Comparison of ENCODE assay signal across 8 mouse cellular contexts in genomic region chr6:146576903-146577302, GRCm38 (mm10). TPM values are rescaled to one million over a fixed set of nuclear protein-coding genes. Genes with fewer than 3 reads are reported as not detected.
DNase-seq lines count a peak whose midpoint lies in the region; ATAC-seq and TF ChIP-seq lines count a peak whose summit lies in the region.

Fgfr1op2 (plus strand) TSS chr6:146577203.

- no peaks in the 10 kb centered on the region for H3K27me3 ChIP-seq in CH12.LX (replicated peaks)
- no peaks in the 10 kb centered on the region for H3K27me3 ChIP-seq in erythroblast, embryonic 14.5 days (ENCODE audit: control insufficient read depth)
- no peaks in the 10 kb centered on the region for H3K27me3 ChIP-seq in limb, embryonic 13.5 days
- no peaks in the 10 kb centered on the region for H3K27me3 ChIP-seq in small intestine, adult 2 months (ENCODE audit: control insufficient read depth, insufficient read depth, low read length)

- under 1% methylated on average over 13 of the region's 13 CpGs for WGBS in limb, embryonic 13.5 days
- 1% methylated on average over 13 of the region's 13 CpGs for WGBS in small intestine, adult 2 months

- TF ChIP-seq RAD21 in CH12.LX (IDR thresholded peaks at IDR 0.05; ENCODE audit: low read depth, low read length), result no peak

- H3K4me1 ChIP-seq in CH12.LX (ENCODE audit: control insufficient read depth in 1 of 2, insufficient read depth in 2 of 2), result peaks cover 0 to 30% of the 10 kb centered on the region in 2 experiments; a peak in 2 of 4 replicates
- peaks cover 49% of the 10 kb centered on the region for H3K4me1 ChIP-seq in erythroblast, embryonic 14.5 days (ENCODE audit: control insufficient read depth)
- peaks cover 43% of the 10 kb centered on the region for H3K4me1 ChIP-seq in limb, embryonic 13.5 days
- H3K4me1 ChIP-seq in small intestine, adult 2 months (ENCODE audit: control insufficient read depth, insufficient read depth, insufficient read length, low read length), result no peaks in the 10 kb centered on the region

- peak within 1 kb of the TSS; percentile 85 for H3K27ac ChIP-seq in CH12.LX (ENCODE audit: insufficient read depth, low read depth)
- H3K27ac ChIP-seq in limb, embryonic 13.5 days, result peak within 1 kb of the TSS; percentile 97
- peak within 1 kb of the TSS; percentile 99 for H3K27ac ChIP-seq in small intestine, adult 2 months (ENCODE audit: insufficient read depth, low read depth, low read length)

- TF ChIP-seq POLR2A in CH12.LX (IDR thresholded peaks at IDR 0.05; ENCODE audit: low read depth, low read length), result no peak
- TF ChIP-seq POLR2A in small intestine, adult 2 months (IDR thresholded peaks at IDR 0.05; ENCODE audit: low read depth, low read length), result no peak

- dilution Hi-C loops in CH12.LX (cut with MboI; ENCODE audit: extremely low pct_ligation_motif_present, extremely low pct_unique_long_range_greater_than_20kb, low sequenced_read_pairs), result no loop called here

- ATAC-seq in limb, embryonic 13.5 days (ENCODE audit: low FRiP score, low read depth), result no peak

- no peak for TF ChIP-seq EP300 in CH12.LX (IDR thresholded peaks at IDR 0.05; ENCODE audit: low read length)

- DNase-seq in 3T3-L1 (ENCODE audit: low read depth, low spot score) (peak; percentile 21), CH12.LX (ENCODE audit: extremely low read depth) (no peak)
- DNase-seq in heart, postnatal 25 days (ENCODE audit: low spot score), result no peak
- DNase-seq in cerebellum, postnatal 25 days, result no peak
- no peak for DNase-seq in spleen, adult 18-20 months

- peaks cover 48% of the 10 kb centered on the region for H3K79me2 ChIP-seq in CH12.LX (replicated peaks; ENCODE audit: control insufficient read depth, extremely low read depth, insufficient read depth, poor library complexity, severe bottlenecking)

- peak within 1 kb of the TSS; percentile 95 to 97 (median 96) for H3K4me3 ChIP-seq in CH12.LX (replicated peaks in 1 of 3; ENCODE audit: low read depth in 2 of 3, low read length in 2 of 3, poor library complexity in 1 of 3)
- H3K4me3 ChIP-seq in erythroblast, embryonic 14.5 days (replicated peaks), result peak within 1 kb of the TSS; percentile 95
- peak within 1 kb of the TSS; percentile 90 for H3K4me3 ChIP-seq in limb, embryonic 13.5 days
- peak within 1 kb of the TSS; percentile 86 for H3K4me3 ChIP-seq in small intestine, adult 2 months (ENCODE audit: low read depth, low read length)

- peaks cover 6 to 13% of the 10 kb centered on the region in 2 experiments for H3K36me3 ChIP-seq in CH12.LX (replicated peaks in 1 of 2; ENCODE audit: control insufficient read depth in 1 of 2, insufficient read depth in 1 of 2, low read length in 1 of 2)
- peaks cover 28% of the 10 kb centered on the region for H3K36me3 ChIP-seq in erythroblast, embryonic 14.5 days (ENCODE audit: control insufficient read depth)
- H3K36me3 ChIP-seq in limb, embryonic 13.5 days, result no peaks in the 10 kb centered on the region
- peaks cover 5% of the 10 kb centered on the region for H3K36me3 ChIP-seq in small intestine, adult 2 months (ENCODE audit: control insufficient read depth, insufficient read depth, low read length)

- H3K4me2 ChIP-seq in CH12.LX (ENCODE audit: insufficient read depth, low read depth, poor library complexity, severe bottlenecking), result peak within 1 kb of the TSS; percentile 94
- peak within 1 kb of the TSS; percentile 75 for H3K4me2 ChIP-seq in limb, embryonic 13.5 days (replicated peaks)

- TF ChIP-seq CTCF in CH12.LX (conservative IDR thresholded peaks at IDR 0.05 in 1 of 2, IDR thresholded peaks at IDR 0.05 in 1 of 2; ENCODE audit: low read depth in 2 of 2, low read length in 2 of 2), result no peak
- no peak for TF ChIP-seq CTCF in small intestine, adult 2 months (IDR thresholded peaks at IDR 0.05; ENCODE audit: extremely low read depth, insufficient read length, insufficient replicate concordance, low read depth, low read length)

- peak within 1 kb of the TSS; percentile 88 for H3K9ac ChIP-seq in CH12.LX (ENCODE audit: insufficient read depth, low read depth)
- H3K9ac ChIP-seq in limb, embryonic 13.5 days, result peak within 1 kb of the TSS; percentile 91

- no peaks in the 10 kb centered on the region for H3K9me3 ChIP-seq in CH12.LX (replicated peaks; ENCODE audit: low read length)
- H3K9me3 ChIP-seq in erythroblast, embryonic 14.5 days (ENCODE audit: control insufficient read depth, low read length), result no peaks in the 10 kb centered on the region
- no peaks in the 10 kb centered on the region for H3K9me3 ChIP-seq in limb, embryonic 13.5 days

- in situ Hi-C loops in CH12.LX (cut with MboI; ENCODE audit: low pct_ligation_motif_present, low pct_unique_long_range_greater_than_20kb, low sequenced_read_pairs), result no loop called here

- intact Hi-C loops in heart, postnatal 25 days (cut with DNase I), result loop anchor here (5.0 kb wide), 1 partner anchor 75 kb away; the partner anchor contains the start of gene Itpr2

TF ChIP-seq in CH12.LX, 34 proteins besides CTCF, POLR2A, EP300 and RAD21:
- TF ChIP-seq ETS1 (conservative IDR thresholded peaks at IDR 0.05; ENCODE audit: low read depth, low read length) (no peak), MAZ (IDR thresholded peaks at IDR 0.05; ENCODE audit: low read depth, low read length) (no peak), ZMIZ1 (IDR thresholded peaks at IDR 0.05; ENCODE audit: low read depth, low read length) (no peak), CHD2 (IDR thresholded peaks at IDR 0.05; ENCODE audit: low read length) (no peak)

RNA-seq across cellular contexts. Expression of gene Fgfr1op2, which starts in this region (rescaled TPM):
- total RNA-seq in CH12.LX (2012; rRNA removed), result 80.0 and 94.1 TPM in 2 replicates
- total RNA-seq in CH12.LX (2014; rRNA removed), result 69.3 and 73.0 TPM in 2 replicates
- 101 and 104 TPM in 2 replicates for polyA plus RNA-seq in CH12.LX (2012; ENCODE audit: insufficient read length, low read depth)
- polyA plus RNA-seq in erythroblast, embryonic 14.5 days (2012), result 10.3 and 11.5 TPM in 2 replicates
- 10 to 100 TPM; 65.2 to 67.2 TPM for total RNA-seq in heart, postnatal 25 days (2021)
- polyA plus RNA-seq in limb, embryonic 13.5 days (2015; fragmentation: Nextera tagmentation; extraction: Ambion mirVana), result 93.5 and 100 TPM in 2 replicates
- polyA plus RNA-seq in small intestine, adult 2 months (2012; rRNA removed), result 39.4 and 54.7 TPM in 2 replicates
